8 mouse cellular contexts compared by ENCODE assay signal in genomic region chr11:120262356-120262901, GRCm38 (mm10). TPM values are rescaled to one million over a fixed set of nuclear protein-coding genes. Genes with fewer than 3 reads are reported as not detected.
DNase-seq lines count a peak whose midpoint lies in the region; ATAC-seq and TF ChIP-seq lines count a peak whose summit lies in the region.

No protein-coding gene starts in this region.

- no peak overlapping the region for H3K4me2 ChIP-seq in forebrain, embryonic 16.5 days (ENCODE audit: low read length)
- no peak overlapping the region for H3K4me2 ChIP-seq in hindbrain, embryonic 14.5 days (replicated peaks)

- 14% methylated on average over 6 of the region's 8 CpGs for WGBS in forebrain, embryonic 16.5 days
- WGBS in hindbrain, embryonic 14.5 days: 30% methylated on average over 8 of the region's 8 CpGs

- no peaks in the 10 kb centered on the region for H3K36me3 ChIP-seq in forebrain, embryonic 16.5 days (ENCODE audit: control insufficient read depth, insufficient read depth)
- H3K36me3 ChIP-seq in hindbrain, embryonic 14.5 days (replicated peaks; ENCODE audit: control insufficient read depth, insufficient read depth): peaks cover 5% of the 10 kb centered on the region; the same call in 1 of the 2 replicates

- POLR2A ChIA-PET in Patski (lab: Charles Lee): interaction anchor here (0.6 to 3.4 kb wide), 6 partner anchors 18 to 74 kb away, joined by 3 to 18 read pairs (median 6); no protein-coding TSS in a partner anchor

- no peak overlapping the region for H3K4me3 ChIP-seq in forebrain, embryonic 16.5 days (replicated peaks; ENCODE audit: low read length)
- H3K4me3 ChIP-seq in hindbrain, embryonic 14.5 days (replicated peaks; ENCODE audit: low read length): no peak overlapping the region

- H3K9me3 ChIP-seq in forebrain, embryonic 16.5 days (ENCODE audit: control insufficient read depth, low read length): no peaks in the 10 kb centered on the region
- no peaks in the 10 kb centered on the region for H3K9me3 ChIP-seq in hindbrain, embryonic 14.5 days (ENCODE audit: control insufficient read depth, low read length)

- no peak for TF ChIP-seq CTCF in Patski (IDR thresholded peaks at IDR 0.05)

- ATAC-seq in Patski: peak; percentile 34
- peak; percentile 48 for ATAC-seq in forebrain, embryonic 16.5 days
- peak; percentile 61 for ATAC-seq in hindbrain, embryonic 14.5 days (ENCODE audit: low FRiP score)
- ATAC-seq in megakaryocyte-erythroid progenitor cell, adult 5-6 weeks (replicated peaks; ENCODE audit: low FRiP score, low TSS enrichment, poor library complexity, severe bottlenecking): peak; percentile 31
- ATAC-seq in activated CD4-positive, CD25-positive, alpha-beta regulatory T cell, adult 4 months: no peak

- intact Hi-C loops in left cerebral cortex, postnatal 25 days (cut with DNase I): loop anchor here (5.0 kb wide), 1 partner anchor 45 kb away; no protein-coding TSS in a partner anchor

- H3K4me1 ChIP-seq in forebrain, embryonic 16.5 days (replicated peaks; ENCODE audit: control insufficient read depth, insufficient read depth, low read length): peaks cover 78% of the 10 kb centered on the region
- peaks cover 62% of the 10 kb centered on the region for H3K4me1 ChIP-seq in hindbrain, embryonic 14.5 days (replicated peaks; ENCODE audit: control insufficient read depth, insufficient read depth, low read length)

- peak overlapping the region; percentile 63 for H3K27ac ChIP-seq in forebrain, embryonic 16.5 days (ENCODE audit: low read length)
- peak overlapping the region; percentile 67 for H3K27ac ChIP-seq in hindbrain, embryonic 14.5 days

- CTCF ChIA-PET in Patski (lab: Charles Lee): interaction anchor here (0.7 to 2.3 kb wide), 10 partner anchors 9 to 152 kb away, joined by 3 to 12 read pairs (median 4); no protein-coding TSS in a partner anchor

- no peak overlapping the region for H3K9ac ChIP-seq in forebrain, embryonic 16.5 days (replicated peaks; ENCODE audit: low read depth, low read length)
- H3K9ac ChIP-seq in hindbrain, embryonic 14.5 days: no peak overlapping the region

- H3K27me3 ChIP-seq in Patski: no peaks in the 10 kb centered on the region
- no peaks in the 10 kb centered on the region for H3K27me3 ChIP-seq in forebrain, embryonic 16.5 days (replicated peaks; ENCODE audit: control insufficient read depth, insufficient read depth, low read length)
- H3K27me3 ChIP-seq in hindbrain, embryonic 14.5 days (ENCODE audit: control insufficient read depth, insufficient read depth, low read length): no peaks in the 10 kb centered on the region

- in situ Hi-C loops in Patski (cut with MboI; ENCODE audit: low pct_unique_long_range_greater_than_20kb): no loop called here

- no peak for DNase-seq in Patski (ENCODE audit: low read depth, low spot score)
- DNase-seq in cerebellum, adult 18-20 months: peak; percentile 76 to 78
- DNase-seq in hindbrain, embryonic 14.5 days (ENCODE audit: low spot score): peak; percentile 80
- DNase-seq in left cerebral cortex, postnatal 25 days (ENCODE audit: low spot score in 2 of 2): peak; percentile 71 to 72
- DNase-seq in skeletal muscle tissue, adult 2 months (ENCODE audit: low read depth, low spot score): peak; percentile 72

RNA-seq across cellular contexts. Expression of gene Bahcc1, which starts 29.7 kb away (rescaled TPM):
- polyA plus RNA-seq in Patski (2021): 12.4 TPM
- polyA plus RNA-seq in forebrain, embryonic 16.5 days (2015; fragmentation: Nextera tagmentation; extraction: Ambion mirVana): 14.5 and 14.8 TPM in 2 replicates
- 15.9 and 16.3 TPM in 2 replicates for polyA plus RNA-seq in hindbrain, embryonic 14.5 days (2014; fragmentation: Nextera tagmentation; extraction: Ambion mirVana)
- total RNA-seq in left cerebral cortex, postnatal 25 days (2021): 10 to 100 TPM; 16.3 to 21.9 TPM
- 25.6 and 30.1 TPM in 2 replicates for total RNA-seq in megakaryocyte-erythroid progenitor cell, adult 5-6 weeks (2014; fragmentation: Nextera tagmentation)
- 6.7 and 7.0 TPM in 2 replicates for total RNA-seq in megakaryocyte-erythroid progenitor cell, adult 5-6 weeks (2017)
- polyA plus RNA-seq in activated CD4-positive, CD25-positive, alpha-beta regulatory T cell, adult 4 months (2017; shearing (Covaris generic)): not detected

Comparison
In these comparisons a context has a peak if more than half of its experiments do, and no peak if none do; other contexts are left out.
1. RNA of gene Bahcc1, which starts 29.7 kb away (polyA plus RNA-seq): 15.9 to 16.3 TPM in hindbrain, embryonic 14.5 days, 14.5 to 14.8 TPM in forebrain, embryonic 16.5 days and 12.4 TPM in Patski (single experiment); not detected in activated CD4-positive, CD25-positive, alpha-beta regulatory T cell, adult 4 months; every median in the first group is over 10 times any median in the second.